Mouse (Mus musculus): Measurements from ENCODE around the gene Rhog. TPM values are rescaled to one million over a fixed set of nuclear protein-coding genes. Genes with fewer than 3 reads are reported as not detected.
A peak's percentile ranks its signal among the peaks of the same experiment; 100 is the strongest.
"Not testable (repeated sequence)": the region's sequence is repeated elsewhere in the genome, so short reads cannot be mapped to it uniquely, and the experiment has no call there.

Gene Rhog
- 110 and 113 TPM in 2 replicates for total RNA-seq (2015; ENCODE audit: low replicate concordance)
- 22.4 and 27.5 TPM in 2 replicates for total RNA-seq (2017; ENCODE audit: low replicate concordance)

DNA sequence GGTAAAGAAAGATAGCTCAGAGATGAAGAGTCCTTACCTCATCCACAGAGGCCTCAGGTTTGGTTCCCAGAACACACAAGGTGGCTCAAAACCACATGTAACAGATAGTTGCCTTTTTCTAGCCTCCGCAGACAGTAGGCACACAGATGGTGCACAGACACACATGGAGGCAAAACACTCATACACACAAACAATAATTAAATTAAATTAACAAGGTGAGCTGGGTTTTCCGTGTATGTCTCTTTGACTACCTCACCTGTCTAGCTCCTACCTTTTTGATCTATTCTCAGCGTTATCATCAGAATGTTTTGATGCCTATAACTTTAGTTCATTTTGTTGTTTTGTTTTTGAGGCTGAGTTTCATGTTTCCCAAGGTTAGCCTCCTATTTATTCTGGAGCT lies at the start of gene Rhog:
Rhog (minus strand) TSS at position 101 of the 400 bp plus-strand sequence.
- ATAC-seq (replicated peaks; ENCODE audit: low FRiP score, poor library complexity, severe bottlenecking), result no peak

DNA sequence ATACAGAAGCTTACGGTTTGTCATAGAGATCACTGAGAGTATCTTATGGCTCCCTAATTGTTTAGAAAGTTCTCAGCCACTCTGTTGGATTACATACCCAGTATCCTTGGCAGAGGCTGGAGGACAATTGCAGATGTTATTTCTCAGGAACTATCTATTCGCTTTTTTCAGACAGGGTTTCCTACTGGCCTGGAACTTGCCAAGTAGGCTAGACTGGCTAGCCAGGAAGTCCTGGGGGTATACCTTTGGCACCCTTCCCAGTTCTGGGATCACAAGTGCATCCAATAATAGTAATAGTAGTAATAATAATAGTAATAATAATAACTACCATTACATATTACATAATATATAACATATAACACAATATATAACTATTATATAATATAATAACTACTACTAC lies 49.7 kb upstream of the Rhog start:
- ATAC-seq (replicated peaks; ENCODE audit: low FRiP score, poor library complexity, severe bottlenecking), result no peak

DNA sequence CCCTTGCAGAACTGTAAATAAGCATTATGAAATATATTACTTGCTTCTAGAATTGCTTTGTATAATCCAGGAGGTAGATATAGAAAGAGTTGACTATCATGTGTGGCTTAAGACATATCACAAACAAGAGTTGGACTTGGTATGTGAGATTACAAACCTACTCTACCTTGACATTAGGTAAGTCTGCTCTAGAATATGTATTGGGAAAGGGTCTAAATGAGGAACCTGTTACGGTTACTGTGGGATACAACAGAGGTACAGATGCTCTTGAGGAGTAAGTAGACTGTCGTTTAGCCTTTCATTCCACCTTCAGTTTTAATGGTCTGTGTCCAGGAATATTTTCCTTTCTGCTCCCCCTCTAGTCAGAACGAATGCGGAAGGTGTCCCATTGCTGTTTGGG lies 46.6 kb upstream of the Rhog start:
- no peak for ATAC-seq (replicated peaks; ENCODE audit: low FRiP score, poor library complexity, severe bottlenecking)

DNA sequence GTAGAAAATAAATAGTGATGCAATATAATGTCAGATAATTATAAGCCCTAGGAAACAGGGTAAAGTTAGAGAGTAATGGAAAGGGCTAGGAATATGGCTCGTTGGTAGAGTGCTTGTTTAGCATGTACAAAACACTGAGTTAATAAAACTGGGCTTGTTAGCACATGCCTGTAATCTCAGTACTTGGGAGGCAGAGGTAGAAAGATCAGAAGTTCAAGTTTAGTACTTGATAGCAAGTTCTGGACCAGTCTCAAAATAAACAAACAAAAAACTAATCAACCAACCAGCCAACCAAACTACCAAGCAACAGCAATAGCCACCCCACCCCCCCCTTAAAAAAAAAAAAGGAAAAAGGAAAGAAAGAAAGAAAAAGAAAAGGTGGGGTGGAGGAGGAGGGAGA lies 44.9 kb upstream of the Rhog start:
- no peak for ATAC-seq (replicated peaks; ENCODE audit: low FRiP score, poor library complexity, severe bottlenecking)

DNA sequence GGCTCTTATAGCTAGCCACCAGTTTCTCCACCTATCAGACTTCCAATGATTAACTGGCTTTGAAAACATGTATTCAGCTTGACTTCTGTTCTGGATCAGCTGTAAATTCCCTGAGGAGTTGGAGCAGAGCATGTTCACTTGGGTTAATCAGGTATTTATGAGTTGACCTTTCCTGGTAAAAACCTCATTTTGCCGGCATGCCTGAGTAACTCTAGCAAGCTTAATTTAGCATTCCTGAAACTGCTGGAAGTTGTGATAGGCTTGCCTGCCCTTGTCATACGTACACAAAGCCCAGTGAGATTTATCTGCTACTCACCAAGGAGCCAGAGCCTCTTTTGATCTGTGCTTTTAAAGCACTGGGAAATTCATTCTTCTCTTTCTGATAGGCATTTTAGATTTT lies 37.4 kb upstream of the Rhog start:
- ATAC-seq (replicated peaks; ENCODE audit: low FRiP score, poor library complexity, severe bottlenecking), result no peak

DNA sequence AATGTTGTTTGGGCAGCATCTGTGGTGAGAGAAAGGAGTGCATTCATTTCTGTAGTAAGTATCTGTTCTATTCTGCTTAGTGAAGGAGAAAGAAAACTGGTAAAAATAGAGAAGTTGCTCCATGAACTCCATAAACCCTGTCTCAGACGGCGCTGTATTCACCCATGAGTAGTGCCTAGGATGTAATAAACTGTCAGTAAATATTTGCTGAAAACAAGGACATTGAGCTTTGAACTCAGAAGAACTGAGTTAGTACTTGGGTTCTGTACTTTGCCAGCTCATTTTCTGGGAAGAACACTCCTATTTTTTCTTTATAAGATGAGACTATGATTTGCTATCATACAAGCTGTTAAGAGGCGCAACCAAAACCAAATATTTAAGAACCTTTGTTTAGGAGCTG lies 36.4 kb upstream of the Rhog start:
- ATAC-seq (replicated peaks; ENCODE audit: low FRiP score, poor library complexity, severe bottlenecking), result no peak

DNA sequence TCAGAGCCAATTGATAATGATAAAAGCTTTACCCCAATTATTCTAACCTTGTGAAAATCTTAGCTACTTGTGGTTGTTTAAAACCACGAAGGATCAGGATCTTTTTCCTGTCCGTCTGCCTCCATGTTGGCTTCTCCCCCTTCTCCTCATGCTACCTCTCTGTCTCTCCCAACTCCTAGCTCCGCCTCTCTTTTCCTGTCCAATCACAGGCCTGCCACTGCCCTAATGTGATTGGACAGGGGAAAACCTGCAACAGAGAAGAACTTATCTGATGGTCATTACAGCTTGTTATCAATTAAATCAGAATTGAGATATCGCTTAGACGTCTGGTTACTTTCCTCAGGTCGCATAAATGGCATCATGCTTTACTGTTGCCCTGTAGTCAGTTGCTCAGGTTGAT lies 33.6 kb upstream of the Rhog start:
- ATAC-seq (replicated peaks; ENCODE audit: low FRiP score, poor library complexity, severe bottlenecking), result no peak

DNA sequence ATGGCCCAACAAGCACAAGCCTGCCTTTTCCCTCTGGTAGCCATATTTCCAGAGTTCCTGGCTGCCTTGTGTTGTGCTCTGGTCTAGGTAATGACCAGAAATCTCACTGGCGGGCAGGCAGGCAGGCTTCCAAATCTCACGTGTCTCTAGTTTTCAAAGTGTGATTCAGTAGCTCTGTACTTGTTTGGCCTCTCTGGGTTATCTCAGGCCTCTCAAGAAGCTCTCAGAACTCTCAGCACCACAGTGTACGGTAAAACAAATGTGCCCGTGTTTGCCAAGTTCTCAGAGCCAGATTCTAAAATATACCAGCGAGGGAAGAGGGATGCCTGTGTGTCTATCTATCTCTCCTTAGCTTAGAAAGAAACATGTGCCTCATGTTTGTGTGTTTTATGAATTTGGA lies 26.4 kb upstream of the Rhog start:
- ATAC-seq (replicated peaks; ENCODE audit: low FRiP score, poor library complexity, severe bottlenecking), result no peak

DNA sequence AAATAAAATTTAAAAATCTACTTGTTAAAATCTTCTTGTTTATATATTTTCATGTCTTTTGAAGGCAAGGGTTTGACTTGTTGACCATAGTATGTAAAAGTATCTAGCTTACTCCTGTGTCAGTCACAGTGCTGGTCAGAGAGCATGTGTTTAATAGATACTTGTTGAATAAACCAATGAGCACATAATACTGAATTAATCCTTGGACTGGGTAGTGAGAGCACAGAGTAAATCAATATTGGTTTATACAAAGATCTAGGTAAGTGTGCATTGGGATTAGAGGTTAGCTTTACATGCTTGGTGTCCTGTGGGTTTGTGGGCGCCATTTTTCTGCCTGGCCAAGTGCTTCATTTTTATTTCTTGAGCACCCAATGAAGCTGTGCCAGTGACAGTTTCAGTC lies 25.5 kb upstream of the Rhog start:
- ATAC-seq (replicated peaks; ENCODE audit: low FRiP score, poor library complexity, severe bottlenecking), result no peak

DNA sequence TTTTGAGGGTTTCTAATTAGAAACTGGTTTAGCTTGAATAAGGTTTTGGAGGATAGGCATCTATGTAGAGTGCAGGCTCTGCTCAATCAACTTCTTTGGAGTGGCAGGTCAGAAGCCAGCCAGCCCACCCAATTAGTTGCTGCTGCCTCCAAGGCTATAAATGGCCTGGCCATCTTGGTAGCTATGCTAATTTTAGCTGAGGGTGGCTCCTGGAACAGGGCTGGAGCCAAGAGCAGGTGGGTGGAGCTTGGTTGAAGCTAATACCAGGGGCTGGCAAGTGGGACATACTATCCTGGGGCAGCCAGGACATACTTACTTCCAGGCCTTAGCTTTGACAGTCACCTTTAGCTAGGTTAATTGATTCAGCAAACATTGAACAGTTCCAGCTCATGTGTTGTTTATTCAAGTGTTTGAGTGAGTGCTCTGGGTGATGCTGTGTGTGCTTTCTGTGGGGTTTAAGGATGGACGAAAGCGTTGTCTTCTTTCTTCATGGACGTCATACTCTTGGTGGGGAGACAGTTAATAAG lies 16.6 kb upstream of the Rhog start:
- no peak for ATAC-seq (replicated peaks; ENCODE audit: low FRiP score, poor library complexity, severe bottlenecking)

DNA sequence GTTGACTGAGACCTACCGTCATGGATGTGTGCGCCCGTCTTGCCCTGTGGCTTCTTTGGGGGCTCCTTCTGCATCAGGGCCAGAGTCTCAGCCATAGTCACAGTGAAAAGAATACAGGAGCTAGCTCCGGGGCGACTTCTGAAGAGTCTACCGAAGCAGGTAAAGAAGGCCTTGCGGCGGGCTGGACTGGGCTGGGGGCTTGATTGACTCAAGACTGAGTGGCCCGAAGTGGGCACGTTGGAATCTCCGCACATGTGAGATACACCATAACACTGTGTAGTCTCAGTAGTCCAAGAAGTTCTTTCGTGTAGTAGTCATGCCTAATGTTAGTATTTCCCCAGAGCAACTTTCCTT lies 12.5 kb upstream of the Rhog start:
- peak; percentile 17 for ATAC-seq (replicated peaks; ENCODE audit: low FRiP score, poor library complexity, severe bottlenecking)

DNA sequence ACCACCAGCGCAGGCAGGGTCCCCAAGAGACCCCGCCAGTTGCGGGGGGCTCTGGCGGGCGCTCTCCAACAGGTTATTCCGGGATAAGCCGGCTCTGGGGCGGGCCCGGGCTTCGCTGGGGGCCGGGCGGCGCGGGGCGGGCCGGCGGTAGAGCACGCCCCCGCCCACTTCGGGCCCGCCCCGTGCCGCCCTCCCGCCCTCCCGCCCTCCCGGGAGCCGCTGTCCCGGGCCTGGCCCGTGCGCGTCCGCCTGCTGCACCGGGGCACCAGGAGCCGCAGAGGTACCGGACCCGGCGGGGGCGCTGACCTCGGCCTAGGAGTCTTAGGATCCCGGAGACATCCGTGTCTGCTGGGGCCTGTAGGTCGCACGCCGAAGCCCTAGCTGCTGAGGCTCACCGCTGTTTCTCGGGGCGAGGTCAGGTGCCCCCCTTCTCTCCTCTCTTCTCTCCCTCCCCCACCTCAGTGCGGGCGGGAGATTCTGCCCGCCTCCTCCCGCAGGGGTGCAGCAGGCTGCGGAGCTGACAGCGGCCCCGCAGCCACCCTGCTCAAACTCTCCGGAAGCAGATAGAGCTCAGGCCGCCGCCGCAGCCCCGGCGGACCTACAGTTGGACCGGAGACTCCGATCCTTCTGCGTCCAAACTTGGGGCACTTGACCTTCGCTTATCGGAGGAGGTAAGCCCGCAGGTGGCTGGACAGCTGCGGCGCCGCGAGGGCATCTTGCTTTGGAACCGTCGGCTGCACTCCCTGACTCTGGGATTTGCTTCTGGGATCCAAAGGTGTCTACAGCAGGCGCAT lies 11.9 kb upstream of the Rhog start, which contains the start of gene Stim1:
Stim1 (plus strand) TSS at position 206 of the 794 bp plus-strand sequence.
- peak; percentile 53 for ATAC-seq (replicated peaks; ENCODE audit: low FRiP score, poor library complexity, severe bottlenecking)

DNA sequence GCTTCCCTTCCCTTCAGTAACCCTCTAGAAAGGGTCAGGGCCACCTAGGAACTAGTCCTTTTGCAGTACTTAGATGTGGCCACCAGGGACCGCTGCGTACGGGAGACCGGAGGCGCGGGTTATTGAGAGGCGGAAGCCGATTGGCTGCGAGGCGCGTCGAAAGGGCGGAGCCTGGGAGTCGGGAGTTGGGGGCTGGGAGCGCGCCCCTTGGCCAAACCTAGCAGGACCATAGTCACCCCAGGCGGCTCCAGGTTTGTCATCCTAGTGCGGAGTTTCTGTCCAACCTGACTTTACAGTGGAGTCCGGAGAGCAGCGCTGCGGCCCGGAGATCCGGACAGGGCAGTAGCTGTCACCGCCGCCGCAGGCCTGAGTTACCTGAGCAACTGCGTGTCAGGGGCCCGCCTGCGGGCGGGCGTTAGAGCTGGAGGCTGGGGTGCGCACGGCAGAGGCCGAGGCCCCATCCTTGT lies 11.3 kb upstream of the Rhog start:
- ATAC-seq (replicated peaks; ENCODE audit: low FRiP score, poor library complexity, severe bottlenecking), result peak; percentile 88

DNA sequence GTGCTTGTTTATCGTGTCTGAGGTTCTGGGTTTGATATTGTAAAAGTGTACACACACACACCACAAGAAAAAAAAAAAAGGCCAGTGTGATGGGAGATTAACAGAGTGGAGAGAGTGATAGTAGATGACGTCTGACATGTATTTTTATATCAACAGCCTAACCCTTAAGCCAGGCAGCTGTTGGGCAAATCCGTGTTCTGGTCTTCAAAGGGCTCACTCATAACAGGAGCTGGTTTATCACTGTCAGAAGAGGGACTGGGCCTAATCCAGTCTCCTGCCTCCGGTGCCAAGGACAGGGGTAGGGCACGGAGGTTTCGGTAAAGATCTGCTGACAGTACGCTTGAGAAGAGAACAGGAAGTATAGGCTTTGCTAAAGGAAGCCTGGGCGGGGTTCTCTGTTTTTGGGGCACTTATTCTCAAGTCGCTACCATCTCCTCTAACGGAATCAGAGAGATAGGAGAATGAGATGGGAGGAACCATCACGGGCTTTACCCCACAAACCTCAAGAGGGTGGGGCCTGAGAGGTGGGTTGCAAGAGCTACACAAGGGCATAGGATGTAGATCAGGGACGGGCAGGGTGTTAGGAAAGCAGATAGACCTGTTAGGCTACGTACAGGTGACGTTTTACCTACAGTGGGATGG lies 10.7 kb upstream of the Rhog start:
- peak; percentile 40 for ATAC-seq (replicated peaks; ENCODE audit: low FRiP score, poor library complexity, severe bottlenecking)

DNA sequence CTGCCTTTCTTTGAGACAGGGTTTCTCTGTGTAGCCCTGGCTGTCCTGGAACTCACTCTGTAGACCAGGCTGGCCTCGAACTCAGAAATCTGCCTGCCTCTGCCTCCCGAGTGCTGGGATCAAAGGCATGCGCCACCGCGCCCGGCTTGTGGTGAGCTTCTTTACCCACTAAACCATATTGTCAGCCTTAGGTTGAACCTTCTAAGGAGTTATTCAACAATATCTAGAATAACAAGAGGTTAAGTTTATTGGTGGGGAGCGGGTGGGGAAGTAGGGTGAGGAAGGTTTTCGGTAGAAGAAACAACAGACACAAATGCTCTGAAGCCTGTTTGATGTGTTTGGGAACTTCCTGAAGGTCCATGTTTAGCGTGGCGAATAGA lies 10.2 kb upstream of the Rhog start:
- ATAC-seq (replicated peaks; ENCODE audit: low FRiP score, poor library complexity, severe bottlenecking), result not testable (repeated sequence)

DNA sequence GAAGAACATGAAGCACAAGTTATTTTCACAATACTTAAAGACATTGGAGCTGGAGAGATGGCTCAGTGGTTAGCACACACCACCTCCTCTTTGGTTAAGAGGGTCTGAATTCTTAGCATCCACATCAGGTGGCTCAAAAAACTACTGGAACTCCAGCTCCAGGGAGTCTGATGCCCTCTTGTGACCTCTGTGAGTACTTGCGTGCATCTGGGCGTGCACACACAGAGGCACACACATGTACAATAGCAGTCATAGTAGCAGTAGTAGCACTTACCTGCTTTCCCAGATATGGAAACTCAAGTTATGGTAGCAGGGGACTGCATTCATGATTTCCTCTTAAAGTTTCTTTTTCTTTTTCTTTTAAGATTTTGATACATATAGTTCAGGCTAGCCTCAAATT lies 7.2 kb upstream of the Rhog start:
- ATAC-seq (replicated peaks; ENCODE audit: low FRiP score, poor library complexity, severe bottlenecking), result no peak

DNA sequence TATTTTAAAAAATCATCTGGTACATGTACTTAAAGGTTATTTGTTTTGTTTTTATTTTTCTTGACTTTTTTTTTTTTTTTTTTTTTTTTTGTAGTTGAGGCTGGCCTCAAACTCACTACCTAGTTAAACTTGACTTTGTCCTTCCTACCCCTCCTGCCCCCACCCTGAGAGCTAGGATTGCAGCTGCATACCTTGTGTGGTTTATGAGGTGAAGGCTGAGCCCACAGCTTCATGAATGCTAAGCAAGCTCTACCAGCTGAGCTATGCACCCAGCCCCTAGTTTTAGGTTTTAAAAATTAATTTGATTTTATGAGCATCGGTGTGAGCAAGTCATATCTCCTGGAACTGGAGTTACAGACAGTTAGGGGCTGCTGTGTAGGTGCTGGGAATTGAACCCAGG lies 4.7 kb upstream of the Rhog start:
- ATAC-seq (replicated peaks; ENCODE audit: low FRiP score, poor library complexity, severe bottlenecking), result no peak

DNA sequence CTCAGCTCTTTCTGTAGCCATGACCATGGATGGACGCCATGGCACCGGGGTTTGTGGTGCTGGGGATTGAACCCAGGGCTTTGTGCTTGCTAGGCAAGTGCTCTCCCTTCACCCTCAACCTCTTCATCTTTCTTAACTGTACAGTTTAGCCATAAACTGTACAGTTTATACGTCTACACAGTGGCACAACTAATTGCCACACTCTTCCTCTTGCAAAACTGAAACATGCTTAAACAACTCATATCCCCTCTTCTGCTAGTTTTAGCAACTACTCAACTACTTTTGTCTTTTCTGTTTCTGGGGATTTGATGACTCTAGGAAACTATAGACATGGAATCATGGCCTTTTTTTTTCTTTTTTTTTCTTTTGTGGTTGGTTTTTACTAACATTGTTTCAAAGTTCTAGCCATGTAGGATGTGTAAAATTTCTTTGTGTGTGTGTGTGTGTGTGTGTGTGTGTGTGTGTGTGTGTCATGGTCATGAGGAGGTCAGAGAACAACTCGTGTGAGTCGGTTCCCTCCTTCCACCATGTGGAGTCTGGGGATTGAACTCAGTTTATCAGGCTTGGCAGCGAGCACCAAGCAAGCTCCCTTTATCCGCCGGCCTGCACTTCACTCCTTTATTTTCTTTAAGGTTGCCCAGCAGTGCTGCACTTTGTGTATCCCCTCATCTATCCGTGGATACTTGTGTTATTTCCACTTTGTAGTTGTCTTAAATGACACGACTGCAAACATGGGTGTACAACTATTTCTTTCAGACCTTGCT lies 4.0 kb upstream of the Rhog start:
- ATAC-seq (replicated peaks; ENCODE audit: low FRiP score, poor library complexity, severe bottlenecking), result no peak

DNA sequence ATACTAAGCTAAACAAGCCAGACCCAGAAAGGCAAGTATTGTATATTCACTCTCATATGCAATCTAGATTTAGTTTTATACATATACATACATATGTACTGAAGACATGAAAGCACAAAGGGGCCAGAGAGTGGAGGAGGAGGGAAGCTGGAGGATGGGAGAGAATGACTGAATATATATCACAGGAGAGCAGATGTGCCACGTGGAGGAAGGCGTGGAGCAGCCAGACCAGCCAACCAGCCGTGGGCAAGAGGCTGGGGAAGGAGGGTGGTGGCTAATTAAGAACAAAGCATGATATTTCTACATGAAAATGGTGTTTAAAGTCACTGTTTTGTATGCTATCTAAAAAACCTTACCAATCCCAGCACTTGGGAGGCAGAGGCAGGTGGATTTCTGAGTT lies 2.9 kb upstream of the Rhog start:
- no peak for ATAC-seq (replicated peaks; ENCODE audit: low FRiP score, poor library complexity, severe bottlenecking)

DNA sequence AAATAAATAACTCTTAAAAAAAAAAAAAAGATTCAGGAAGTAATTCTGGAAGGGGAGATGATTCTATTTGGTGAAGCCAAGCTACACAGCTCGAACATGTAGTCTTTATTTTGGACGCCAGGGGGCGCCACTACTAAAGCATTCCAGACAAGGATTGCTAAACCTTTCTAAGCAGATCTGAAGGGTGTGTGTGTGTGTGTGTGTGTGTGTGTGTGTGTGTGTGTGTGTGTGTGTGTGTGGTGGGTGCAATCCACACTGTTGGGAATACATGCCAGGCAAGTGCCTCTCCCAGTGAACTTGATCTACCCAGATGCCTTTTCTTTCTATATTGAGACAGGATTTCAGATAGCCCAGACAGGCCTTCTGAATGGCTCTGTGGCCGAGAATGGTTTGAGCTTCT lies 2.3 kb upstream of the Rhog start:
- peak; percentile 80 for ATAC-seq (replicated peaks; ENCODE audit: low FRiP score, poor library complexity, severe bottlenecking)

Data from erythroblast, adult 5-6 weeks (primary cell).